Mouse (Mus musculus): Measurements from ENCODE around the gene Cxcr1.

Gene Cxcr1

GRCm38 (mm10) chr1:74194445-74194844 lies at the start of gene Cxcr1:
Gene Cxcr1 (minus strand): TSS chr1:74194631.
- no peak for DNase-seq

- no peak for DNase-seq
Measured at GRCm38 (mm10) chr1:74240832-74241231, 46.4 kb upstream of the Cxcr1 start.

- DNase-seq, result no peak
Measured at GRCm38 (mm10) chr1:74240311-74240710, 45.9 kb upstream of the Cxcr1 start.

GRCm38 (mm10) chr1:74239618-74240017 lies 45.2 kb upstream of the Cxcr1 start:
- peak; percentile 13 to 21 for DNase-seq

- DNase-seq, result no peak
Measured at GRCm38 (mm10) chr1:74239162-74239561, 44.7 kb upstream of the Cxcr1 start.

- no peak for DNase-seq
Measured at GRCm38 (mm10) chr1:74238136-74238535, 43.7 kb upstream of the Cxcr1 start.

GRCm38 (mm10) chr1:74237671-74238070 lies 43.2 kb upstream of the Cxcr1 start:
- no peak for DNase-seq

GRCm38 (mm10) chr1:74236590-74237317 lies 42.3 kb upstream of the Cxcr1 start:
- DNase-seq, result peak in 1 of 2 experiments; percentile 50

- peak; percentile 98 for DNase-seq
Measured at GRCm38 (mm10) chr1:74235938-74236589, 41.6 kb upstream of the Cxcr1 start, which contains the start of gene Arpc2. Gene Arpc2 (plus strand): TSS chr1:74236084.

- no peak for DNase-seq
Measured at GRCm38 (mm10) chr1:74230992-74231391, 36.6 kb upstream of the Cxcr1 start.

- no peak for DNase-seq
Measured at GRCm38 (mm10) chr1:74229942-74230341, 35.5 kb upstream of the Cxcr1 start.

GRCm38 (mm10) chr1:74227317-74227716 lies 32.9 kb upstream of the Cxcr1 start:
- DNase-seq, result peak; percentile 55 to 72

GRCm38 (mm10) chr1:74219922-74220321 lies 25.5 kb upstream of the Cxcr1 start:
- no peak for DNase-seq

GRCm38 (mm10) chr1:74208941-74209340 lies 14.5 kb upstream of the Cxcr1 start:
- DNase-seq, result no peak

GRCm38 (mm10) chr1:74207906-74208305 lies 13.5 kb upstream of the Cxcr1 start:
- no peak for DNase-seq

- peak in 1 of 2 experiments; percentile 10 for DNase-seq
Measured at GRCm38 (mm10) chr1:74206642-74207041, 12.2 kb upstream of the Cxcr1 start.

- DNase-seq, result peak in 1 of 2 experiments; percentile 11
Measured at GRCm38 (mm10) chr1:74205881-74206280, 11.4 kb upstream of the Cxcr1 start.

- no peak for DNase-seq
Measured at GRCm38 (mm10) chr1:74203457-74203856, 9.0 kb upstream of the Cxcr1 start.

- no peak for DNase-seq
Measured at GRCm38 (mm10) chr1:74201048-74201844, 6.8 kb upstream of the Cxcr1 start.

GRCm38 (mm10) chr1:74199046-74199445 lies 4.6 kb upstream of the Cxcr1 start:
- no peak for DNase-seq

- no peak for DNase-seq
Measured at GRCm38 (mm10) chr1:74197726-74198470, 3.5 kb upstream of the Cxcr1 start.

- DNase-seq, result no peak
Measured at GRCm38 (mm10) chr1:74196621-74197419, 2.4 kb upstream of the Cxcr1 start.
